Mouse (Mus musculus): ENCODE results near the gene Slc25a22. TPM values are rescaled to one million over a fixed set of nuclear protein-coding genes. Genes with fewer than 3 reads are reported as not detected.
A peak's percentile ranks its signal among the peaks of the same experiment; 100 is the strongest.

Slc25a22 gene
- total RNA-seq, 1 experiment from 2014 or later, result 11.1 TPM

DNA sequence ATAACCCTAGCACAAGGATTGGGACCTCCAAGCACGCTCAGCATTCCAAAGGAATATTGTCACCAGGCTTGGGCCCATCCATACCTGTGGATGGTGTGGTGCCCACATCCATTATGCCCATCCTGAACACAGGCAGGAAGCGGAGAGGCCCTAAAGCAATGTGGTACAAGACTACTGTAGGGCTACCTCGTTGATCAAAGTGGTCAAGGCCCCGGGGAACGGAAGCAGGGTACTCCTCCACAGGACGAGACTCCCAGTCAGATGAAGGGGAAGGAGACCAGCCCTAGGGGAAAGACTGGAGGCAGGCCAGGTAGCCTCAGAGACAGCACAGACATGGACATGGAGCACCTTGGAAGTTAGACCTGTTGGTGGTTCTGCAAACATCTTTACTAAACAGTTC is 35.1 kb upstream of the Slc25a22 start:
- no peak for ATAC-seq (replicated peaks; ENCODE audit: low read depth, poor library complexity, severe bottlenecking)

DNA sequence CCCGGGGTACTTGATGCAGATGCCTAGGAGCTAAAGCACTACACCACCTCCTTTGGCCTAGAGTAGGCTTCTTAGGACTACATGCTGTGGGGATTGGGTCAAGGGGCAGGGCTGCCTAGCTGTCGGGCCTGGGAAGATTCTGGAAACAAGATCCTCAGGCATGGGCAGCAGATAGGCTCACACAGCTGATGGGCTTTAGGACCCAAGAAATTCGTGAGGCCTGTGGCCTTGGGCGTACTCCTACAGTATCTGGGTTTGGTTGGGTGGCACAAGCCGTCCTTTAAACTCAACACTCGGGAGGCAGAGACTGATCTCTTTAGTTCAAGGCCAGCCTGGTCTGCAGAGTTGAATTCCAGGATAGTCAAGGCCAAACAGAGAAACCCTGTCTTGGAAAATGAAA is 34.5 kb upstream of the Slc25a22 start:
- ATAC-seq (replicated peaks; ENCODE audit: low read depth, poor library complexity, severe bottlenecking), result no peak

DNA sequence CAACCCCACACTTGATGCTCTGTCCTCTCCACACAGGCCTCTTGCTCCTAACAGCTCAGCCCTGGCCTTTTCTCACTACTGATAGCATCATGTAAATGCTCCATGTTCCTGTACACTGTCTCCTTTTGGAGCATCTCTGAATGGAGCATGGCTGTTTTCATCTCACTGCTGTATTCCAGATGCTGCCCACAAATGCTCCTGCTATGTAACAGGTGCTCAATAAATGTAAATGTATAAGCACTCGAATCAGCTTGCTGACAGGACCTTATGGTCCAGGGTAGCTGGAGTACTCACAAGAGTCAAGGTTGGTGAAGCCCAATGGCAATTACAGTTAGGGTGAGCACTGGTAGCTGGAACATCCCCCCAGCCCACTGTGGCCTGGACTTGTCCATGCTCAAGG is 33.5 kb upstream of the Slc25a22 start:
- no peak for ATAC-seq (replicated peaks; ENCODE audit: low read depth, poor library complexity, severe bottlenecking)

DNA sequence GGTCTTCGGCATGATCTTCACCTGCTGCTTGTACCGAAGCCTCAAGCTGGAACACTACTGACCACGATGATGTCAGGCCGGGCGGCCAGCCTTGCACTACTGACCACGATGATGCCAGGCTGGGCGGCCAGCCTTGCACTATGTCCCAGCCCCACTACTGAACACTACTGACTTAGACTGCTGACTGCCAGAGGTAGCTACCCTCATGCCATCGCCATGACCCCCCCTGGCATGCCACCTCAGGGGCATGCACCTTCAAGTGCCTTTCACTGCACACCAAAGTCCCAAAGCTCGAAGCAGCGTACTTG is 32.9 kb upstream of the Slc25a22 start:
- no peak for ATAC-seq (replicated peaks; ENCODE audit: low read depth, poor library complexity, severe bottlenecking)

DNA sequence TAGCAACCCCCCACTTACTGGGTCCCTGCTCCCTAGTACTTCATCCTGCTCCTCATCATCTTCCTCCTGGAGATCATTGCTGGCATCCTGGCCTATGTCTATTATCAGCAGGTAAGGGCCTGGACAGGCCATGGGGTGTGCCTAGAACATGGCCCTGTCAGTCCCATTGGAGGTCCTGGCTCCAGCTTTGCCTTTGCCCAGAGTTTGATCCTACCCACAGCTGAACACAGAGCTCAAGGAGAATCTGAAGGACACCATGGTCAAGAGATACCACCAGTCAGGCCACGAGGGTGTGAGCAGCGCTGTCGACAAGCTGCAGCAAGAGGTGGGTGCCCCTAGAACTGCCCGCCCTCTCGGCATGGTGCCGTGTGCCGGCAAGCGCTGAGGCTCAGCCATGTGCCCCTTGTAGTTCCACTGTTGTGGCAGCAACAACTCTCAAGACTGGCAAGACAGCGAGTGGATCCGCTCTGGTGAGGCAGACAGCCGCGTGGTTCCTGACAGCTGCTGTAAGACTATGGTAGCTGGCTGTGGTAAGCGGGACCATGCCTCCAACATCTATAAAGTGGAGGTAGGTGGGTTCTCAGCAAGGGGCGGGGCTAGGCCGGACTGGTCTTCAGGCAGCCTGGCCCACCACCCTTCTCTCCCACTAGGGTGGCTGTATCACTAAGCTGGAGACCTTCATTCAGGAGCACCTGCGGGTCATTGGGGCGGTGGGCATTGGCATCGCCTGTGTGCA is 32.4 kb upstream of the Slc25a22 start:
- ATAC-seq (replicated peaks; ENCODE audit: low read depth, poor library complexity, severe bottlenecking), result no peak

DNA sequence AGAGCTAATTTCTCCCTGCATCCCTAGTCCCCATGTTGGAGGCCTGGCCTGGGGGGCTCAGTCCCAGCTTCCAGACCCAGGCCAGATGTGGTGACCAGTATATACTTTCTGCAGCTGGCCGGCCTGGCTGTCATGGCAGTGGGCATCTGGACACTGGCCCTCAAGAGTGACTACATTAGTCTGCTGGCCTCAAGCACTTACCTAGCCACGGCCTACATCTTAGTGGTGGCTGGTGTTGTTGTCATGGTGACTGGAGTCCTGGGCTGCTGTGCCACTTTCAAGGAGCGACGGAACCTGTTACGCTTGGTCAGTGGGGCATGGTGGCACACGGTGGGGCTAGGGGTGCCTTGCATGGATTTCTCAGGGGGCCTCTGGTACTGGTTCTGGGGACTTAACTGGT is 31.7 kb upstream of the Slc25a22 start:
- ATAC-seq (replicated peaks; ENCODE audit: low read depth, poor library complexity, severe bottlenecking), result no peak

- ATAC-seq (replicated peaks; ENCODE audit: low read depth, poor library complexity, severe bottlenecking), result peak; percentile 66
These were observed 31.0 kb upstream of the Slc25a22 start for GRCm38 (mm10) chr7:141468522-141469211.

DNA sequence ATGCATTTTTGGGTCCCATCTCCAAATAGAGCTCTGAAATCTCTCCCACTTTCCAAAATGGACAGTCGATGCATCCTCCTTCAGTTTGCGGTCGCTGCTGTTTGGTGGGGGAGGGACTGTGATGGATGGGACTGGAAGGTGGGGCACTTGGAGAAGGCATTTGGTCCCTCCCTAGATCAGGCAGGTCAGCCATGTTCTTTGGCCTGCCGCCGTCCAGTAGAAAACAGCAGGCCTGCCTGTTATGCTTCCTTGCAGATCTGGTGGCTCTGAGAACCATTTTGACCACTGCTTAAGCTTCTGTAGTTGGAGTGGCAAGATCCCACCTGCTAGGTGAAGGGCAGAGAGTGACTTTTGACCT is 30.5 kb upstream of the Slc25a22 start:
- ATAC-seq (replicated peaks; ENCODE audit: low read depth, poor library complexity, severe bottlenecking), result no peak

- ATAC-seq (replicated peaks; ENCODE audit: low read depth, poor library complexity, severe bottlenecking), result peak; percentile 43
These were observed 29.7 kb upstream of the Slc25a22 start, which contains the start of gene Cd151 for GRCm38 (mm10) chr7:141467230-141468030. Cd151 (plus strand) TSS chr7:141467392.

DNA sequence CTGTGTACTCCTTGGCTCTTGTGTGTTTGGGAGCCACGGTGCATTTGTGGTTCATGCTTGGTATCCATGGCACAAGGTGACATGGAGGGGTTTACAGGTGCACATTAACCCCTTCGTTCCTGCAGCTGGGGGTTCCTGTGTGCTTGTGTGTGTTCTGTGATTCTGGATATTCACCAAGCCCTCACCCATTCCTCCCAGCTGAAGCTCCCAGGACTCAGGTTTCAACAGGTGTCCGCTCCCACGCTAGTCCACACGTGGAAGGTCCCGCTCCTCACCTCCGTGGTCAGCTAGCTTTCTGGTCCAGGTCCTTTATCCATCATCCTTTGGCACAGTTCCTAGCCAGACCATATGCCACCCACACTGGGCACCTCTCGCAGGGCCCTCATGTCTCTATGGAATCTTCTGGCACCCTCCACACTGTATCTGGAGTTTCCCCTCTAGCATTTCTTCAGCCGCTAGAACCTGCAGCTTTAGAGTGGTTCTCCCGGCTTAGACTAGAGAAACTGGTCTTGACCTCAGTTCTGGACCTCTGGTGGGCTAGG is 29.0 kb upstream of the Slc25a22 start:
- no peak for ATAC-seq (replicated peaks; ENCODE audit: low read depth, poor library complexity, severe bottlenecking)

- no peak for ATAC-seq (replicated peaks; ENCODE audit: low read depth, poor library complexity, severe bottlenecking)
These were observed 28.3 kb upstream of the Slc25a22 start for GRCm38 (mm10) chr7:141466045-141466394.

DNA sequence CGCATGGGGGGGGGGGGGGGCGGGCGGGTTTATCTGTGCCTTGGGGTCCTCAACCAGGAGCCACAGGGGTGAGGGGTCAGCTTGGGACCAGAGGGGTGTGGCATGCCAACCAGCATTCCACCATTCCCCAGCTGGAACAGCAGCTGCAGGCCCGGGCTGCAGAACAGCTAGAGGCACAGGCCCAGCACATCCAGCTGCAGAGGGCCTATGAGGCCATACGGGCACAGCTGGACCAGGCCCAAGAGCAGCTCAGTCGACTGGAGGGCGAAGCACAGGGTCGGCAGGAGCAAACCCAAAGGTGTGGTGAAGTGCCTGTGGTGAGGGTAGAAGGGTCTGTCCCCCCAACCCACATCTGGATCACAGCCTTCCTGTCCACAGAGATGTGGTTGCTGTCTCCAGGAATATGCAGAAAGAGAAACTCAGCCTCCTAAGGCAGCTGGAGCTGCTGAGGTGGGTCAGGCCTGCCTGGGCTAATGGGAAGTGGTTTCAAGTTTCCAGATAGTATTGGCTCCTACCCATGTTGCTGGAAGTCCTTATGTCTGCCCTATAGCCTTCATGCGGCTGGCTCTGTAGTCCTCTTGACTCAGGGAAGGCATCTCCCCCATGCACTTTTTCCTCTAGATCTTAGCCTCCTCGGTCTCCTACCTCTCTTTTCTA is 27.8 kb upstream of the Slc25a22 start:
- ATAC-seq (replicated peaks; ENCODE audit: low read depth, poor library complexity, severe bottlenecking), result no peak

GRCm38 (mm10) chr7:141464603-141465201 is 27.0 kb upstream of the Slc25a22 start:
- ATAC-seq (replicated peaks; ENCODE audit: low read depth, poor library complexity, severe bottlenecking), result no peak

DNA sequence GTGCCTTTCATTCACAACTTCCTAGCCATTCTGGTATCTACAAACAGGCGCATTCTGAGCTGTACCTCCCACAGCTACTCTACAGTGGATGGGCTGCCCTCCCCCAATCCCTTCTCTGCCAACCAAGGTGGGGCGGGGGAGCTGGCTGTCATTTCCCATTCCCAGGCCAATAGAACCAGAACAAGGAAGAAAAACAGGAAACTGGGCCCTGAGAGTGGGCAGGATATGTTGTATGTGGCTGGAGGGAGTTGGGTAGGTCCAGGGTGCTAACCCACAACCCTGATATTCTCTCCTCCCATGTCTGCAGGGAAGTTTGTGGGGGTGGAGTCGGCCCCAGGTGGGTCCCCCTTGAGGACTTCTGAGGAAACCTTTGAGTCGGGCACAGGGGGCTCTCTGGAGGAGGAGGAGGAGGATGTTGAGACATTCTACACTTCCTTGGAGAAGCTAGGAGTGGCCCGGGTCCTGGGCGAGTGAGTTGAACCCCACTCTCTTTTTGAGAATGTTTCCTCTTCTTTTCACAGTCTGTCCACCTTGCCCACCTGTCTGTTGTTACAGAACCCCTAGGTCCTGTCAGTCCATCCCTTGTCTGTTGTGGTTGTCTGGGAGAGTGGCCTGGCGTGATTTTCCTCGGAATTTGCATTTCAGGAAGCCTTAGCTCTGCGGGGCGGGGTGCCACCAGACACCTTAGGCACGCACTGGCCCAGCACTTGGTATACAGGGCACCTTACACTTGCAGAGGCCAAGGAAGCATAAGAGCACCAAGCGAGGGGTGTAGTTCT is 26.3 kb upstream of the Slc25a22 start:
- ATAC-seq (replicated peaks; ENCODE audit: low read depth, poor library complexity, severe bottlenecking), result no peak

- ATAC-seq (replicated peaks; ENCODE audit: low read depth, poor library complexity, severe bottlenecking), result no peak
These were observed 24.7 kb upstream of the Slc25a22 start for GRCm38 (mm10) chr7:141462333-141462821.

DNA sequence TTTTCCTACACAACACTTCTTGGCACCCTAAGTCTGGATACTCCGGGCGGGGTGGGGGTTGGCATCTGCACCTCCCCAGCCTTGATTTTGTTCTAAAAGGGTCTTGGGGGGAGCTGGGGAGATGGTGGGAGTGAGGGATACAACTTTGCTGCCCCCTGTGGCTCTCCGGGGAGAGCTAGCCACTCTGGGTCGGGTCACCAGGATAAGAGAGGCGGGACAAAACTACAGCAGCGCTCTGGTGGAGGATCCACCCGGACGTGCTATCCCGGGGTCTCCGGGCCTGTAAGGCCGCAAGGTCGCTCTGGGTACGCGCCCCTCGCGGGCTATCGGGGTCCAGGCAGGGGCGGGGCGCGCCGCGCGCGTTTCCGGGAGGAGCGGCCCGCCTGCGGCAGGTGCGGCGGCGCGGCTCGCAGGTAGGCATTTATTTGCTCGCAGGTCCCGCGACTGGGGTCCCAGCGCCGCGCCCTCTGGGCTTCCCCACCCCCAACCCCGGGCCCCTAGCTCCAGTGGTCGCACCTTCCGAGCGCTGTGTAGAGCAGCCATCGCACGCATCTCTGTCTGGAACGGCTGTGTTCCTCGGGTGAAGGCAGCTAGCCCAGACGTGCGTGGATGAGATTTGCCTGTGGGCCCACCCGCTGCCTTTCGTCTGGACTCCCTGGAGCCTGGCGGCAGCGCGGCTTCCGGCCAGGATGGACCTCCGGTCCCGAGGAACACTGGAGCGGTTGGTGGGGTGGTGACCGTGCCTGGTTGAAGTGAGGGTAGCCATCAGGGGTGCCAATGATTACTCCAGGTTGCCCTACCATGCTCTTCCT is 24.0 kb upstream of the Slc25a22 start:
- ATAC-seq (replicated peaks; ENCODE audit: low read depth, poor library complexity, severe bottlenecking), result peak; percentile 12; the same call in 1 of the 2 replicates

GRCm38 (mm10) chr7:141460391-141461113 is 22.9 kb upstream of the Slc25a22 start, which contains the start of gene Cracr2b:
Cracr2b (plus strand) TSS chr7:141461094.
- ATAC-seq (replicated peaks; ENCODE audit: low read depth, poor library complexity, severe bottlenecking), result no peak

DNA sequence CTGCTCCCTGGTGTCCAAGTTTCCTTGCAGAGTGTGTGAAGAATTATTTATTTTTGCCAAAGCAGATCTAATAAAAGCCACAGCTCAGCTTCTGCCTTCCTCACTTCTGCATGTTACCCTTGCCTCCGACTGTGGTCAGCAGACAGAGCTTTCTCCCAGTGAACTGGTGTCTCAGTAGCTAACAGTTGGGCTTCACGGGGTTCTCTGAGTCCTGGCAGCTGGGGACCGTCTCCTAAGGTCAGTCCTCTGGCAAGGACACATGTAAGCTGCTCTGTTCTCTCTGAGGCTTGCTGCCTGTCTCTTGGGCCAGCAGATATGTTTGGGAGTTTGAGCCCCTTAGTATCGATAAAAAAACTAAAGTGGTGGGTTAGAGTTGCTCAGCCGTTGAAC is 22.3 kb upstream of the Slc25a22 start:
- no peak for ATAC-seq (replicated peaks; ENCODE audit: low read depth, poor library complexity, severe bottlenecking)
